Mouse (Mus musculus): ENCODE data around the gene Ryk. TPM values are rescaled to one million over a fixed set of nuclear protein-coding genes. Genes with fewer than 3 reads are reported as not detected.

Ryk gene
- 10 to 100 TPM; 35.6 to 40.0 TPM for total RNA-seq (2021)
- long read RNA-seq, experiment 1, transcript Ryk-203 (15 exons, 2,505 nt): minor isoform, 14 of 32 reads
- long read RNA-seq, experiment 1, transcript Ryk-201 (15 exons, 2,852 nt): major isoform, 16 of 32 reads
- long read RNA-seq, experiment 1, partial matches to known transcripts: 0 of 32 reads
- long read RNA-seq, experiment 1, other reads (novel, unspliced or antisense): 1 of 32 reads
- long read RNA-seq, experiment 2, transcript Ryk-203 (15 exons, 2,505 nt): major isoform, 7 of 15 reads
- long read RNA-seq, experiment 2, transcript Ryk-201 (15 exons, 2,852 nt): minor isoform, 5 of 15 reads
- long read RNA-seq, experiment 2, partial matches to known transcripts: 2 of 15 reads
- long read RNA-seq, experiment 2, other reads (novel, unspliced or antisense): 1 of 15 reads

DNA sequence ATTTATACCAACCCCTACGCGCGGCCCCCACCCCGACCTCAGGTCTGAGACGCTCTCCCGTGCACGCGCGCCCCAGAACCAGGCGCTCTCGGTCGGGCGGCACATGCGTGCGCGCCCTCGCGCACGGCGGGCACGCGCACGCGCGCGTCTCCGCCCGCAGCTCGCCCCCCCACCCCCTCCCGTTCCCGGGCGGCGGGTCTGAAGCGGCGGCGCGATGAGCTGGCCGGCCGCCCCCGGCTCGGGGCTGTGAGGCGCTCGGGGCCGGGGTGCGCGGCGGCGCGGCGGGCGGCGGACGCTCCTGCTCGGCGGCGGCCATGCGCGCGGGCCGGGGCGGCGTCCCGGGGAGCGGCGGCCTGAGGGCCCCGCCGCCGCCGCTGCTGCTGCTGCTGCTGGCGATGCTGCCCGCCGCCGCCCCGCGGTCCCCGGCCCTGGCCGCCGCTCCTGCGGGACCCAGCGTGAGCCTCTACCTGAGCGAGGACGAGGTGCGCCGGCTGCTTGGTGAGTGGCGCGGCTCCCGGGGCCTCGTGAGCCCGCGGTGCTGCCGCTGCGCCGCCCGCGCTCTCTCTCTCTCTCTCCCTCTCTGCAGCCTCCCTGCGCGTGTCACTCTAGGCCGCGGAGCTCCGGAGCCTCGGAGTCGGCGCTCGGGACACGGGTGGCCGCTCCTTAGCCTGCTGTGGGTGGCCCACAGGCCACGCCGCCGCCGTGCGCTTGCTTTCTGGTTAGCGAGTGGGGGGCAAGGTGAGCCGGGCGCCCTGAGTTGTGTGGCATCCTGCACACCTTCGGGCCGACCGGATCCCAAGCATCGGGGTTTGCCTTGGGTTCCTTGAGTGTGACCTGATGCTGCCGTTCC, at the start of gene Ryk:
Ryk (plus strand) TSS at position 176 of the 850 bp plus-strand sequence.
- DNase-seq: peak; percentile 83 to 85

DNA sequence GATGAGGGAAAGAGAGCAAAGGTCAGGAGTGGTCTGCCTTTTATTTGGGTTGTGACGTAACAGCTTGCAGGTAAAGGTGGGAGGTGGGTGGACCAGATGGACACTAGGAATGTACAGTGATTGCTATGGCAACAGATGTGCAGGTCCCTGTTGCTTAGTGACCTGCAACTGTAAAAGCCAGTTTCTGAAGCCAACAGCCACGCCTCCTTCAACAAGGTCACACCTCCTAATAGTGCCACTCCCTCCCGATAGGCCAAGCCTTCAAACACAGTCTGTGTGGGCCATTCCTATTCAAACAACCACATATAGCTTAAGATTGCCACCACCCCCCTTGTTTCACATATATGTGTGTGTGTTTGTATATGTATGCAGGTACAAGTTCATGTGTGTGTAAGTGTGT, 45.2 kb upstream of the Ryk start:
- DNase-seq: no peak

DNA sequence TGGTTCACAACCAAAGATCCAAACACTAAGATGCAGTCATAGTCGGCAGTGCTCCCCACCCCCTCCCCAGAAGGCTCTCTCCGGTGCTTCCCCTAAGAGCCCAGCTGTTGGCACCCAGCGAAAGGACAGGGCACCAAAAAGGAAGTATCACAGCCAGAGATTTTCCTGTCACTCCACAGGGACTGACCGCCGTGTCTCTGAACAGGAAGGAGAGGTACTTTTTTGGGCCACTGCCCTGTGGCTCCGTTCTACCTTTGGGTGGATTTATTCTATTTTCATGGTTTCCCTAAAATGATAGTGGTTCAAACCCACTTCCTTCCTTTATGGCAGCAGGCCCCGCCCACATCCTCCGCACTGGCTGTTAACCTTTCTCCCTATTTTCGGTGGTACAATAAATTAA, 42.9 kb upstream of the Ryk start:
- DNase-seq: no peak

DNA sequence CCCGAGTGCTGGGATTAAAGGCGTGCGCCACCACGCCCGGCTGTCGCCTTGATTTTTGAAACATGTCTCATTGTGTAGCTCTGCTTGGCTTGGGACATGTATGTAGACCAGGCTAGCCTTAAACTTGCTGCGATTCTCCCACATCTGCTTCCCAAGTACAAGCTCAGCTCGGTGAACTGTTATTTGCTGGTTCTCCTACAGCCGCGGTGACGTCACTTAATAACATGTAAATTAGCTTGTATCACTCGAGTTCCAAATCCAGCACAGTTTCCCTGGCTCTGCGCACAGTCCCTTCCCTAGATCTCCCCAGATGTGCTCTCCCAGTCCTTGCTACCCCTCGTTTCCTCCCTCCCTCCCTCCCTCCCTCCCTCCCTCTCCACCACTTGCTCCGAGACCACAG, 41.9 kb upstream of the Ryk start:
- DNase-seq: no peak

DNA sequence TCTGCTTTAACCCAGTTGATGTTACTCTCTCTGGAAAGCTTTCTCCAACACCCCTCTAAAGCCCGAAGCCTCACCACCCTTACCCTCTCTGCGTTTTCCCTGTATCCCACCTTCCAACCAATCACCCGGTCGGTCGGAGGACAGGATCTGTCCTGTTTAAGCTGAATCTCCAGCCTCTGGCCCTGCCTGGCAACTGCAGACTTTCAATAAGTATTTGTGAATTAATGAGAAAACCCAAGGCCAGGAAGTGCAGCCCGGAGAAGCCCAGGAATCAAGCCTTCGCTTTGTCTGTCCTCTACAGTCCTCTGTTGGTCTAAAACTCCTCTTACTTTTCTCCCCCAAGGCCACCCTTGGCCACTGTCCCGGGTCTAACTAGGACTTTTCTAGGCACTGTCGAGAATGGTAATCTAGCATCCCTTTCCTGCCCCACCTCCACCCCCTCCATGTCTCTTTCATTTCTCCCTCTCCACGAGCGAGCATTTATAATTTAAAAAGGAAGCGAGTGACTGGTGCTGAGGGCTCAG, 41.4 kb upstream of the Ryk start:
- DNase-seq: no peak

DNA sequence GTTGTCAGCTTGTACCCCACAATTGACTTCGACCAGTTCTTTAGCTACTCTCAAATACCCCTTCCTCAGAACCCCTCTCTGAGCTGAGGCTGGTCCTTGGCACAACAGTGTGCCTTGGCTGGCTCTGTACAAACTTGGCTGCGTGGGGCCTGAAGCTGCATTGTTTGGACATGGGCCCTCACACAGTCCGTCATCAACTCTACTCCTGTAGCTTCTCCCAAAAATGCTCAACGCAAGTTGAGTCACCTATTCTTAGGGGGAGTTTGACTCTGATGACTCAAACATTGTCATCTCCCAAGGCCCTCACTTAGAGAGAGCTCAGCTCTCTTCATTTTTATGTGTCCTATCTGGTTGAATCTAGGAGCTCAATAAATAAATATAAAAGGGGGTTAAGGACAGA, 36.3 kb upstream of the Ryk start:
- DNase-seq: no peak

DNA sequence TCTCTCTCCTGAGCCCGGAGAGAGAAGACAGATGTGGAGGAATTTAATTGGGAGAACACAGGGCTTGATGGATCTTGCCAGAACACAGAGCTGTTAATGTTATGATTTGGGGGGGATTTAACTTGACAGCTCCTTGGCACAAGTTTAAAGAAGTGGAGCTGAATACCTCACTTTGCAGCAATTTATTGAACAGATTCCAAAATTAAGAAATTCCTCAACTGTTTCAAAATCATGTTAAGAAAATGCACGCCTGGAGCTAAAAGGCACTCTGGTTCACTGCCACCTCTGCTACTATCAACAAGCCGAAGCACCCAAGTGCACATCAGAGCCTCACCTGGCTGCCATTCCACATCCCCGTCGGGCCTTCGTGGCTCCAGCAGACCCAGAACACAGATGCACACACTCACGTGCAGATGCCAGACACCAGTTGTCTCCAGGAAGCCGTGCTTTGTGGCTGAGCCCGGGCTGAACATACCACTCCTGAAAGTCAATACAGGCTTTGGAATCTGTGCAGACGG, 28.6 kb upstream of the Ryk start:
- DNase-seq: peak in 1 of 2 experiments; percentile 22

DNA sequence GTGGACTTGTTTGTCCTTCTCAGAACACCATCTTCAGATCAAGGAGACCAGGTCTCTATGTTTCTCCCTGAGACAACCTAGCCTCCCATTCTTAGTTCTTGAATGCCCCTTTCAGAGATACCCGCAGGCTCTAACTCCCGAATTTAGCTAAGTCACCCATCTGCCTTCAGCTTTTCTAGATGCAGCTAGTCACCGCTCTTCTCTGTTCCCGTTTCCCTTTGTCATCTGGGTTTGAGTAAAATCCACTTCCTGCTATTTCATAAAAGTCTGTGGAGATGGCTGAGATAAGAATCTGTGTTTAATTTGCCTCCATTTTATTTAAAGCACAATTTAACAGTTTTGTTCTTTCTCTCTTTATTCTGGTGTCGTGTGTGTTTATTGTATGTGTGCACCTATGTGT, 23.5 kb upstream of the Ryk start:
- DNase-seq: no peak

DNA sequence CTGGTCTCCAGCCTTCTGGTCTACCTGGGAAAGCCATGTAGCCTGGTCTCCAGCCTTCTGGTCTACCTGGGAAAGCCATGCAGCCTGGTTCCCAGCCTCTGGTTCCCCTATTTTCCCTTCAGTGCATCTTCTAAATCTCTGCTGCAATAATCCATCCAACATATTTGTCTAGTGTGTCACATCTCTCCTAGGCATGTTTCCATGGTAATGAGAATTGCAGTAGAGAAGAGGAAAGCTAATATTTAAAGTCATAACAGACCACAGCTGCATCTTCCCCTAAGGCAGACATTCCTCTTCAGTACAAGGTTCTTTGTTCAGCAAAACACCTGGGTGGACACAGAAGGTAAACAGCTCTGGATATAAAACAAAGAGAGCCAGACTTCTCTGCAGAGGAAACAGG, 16.5 kb upstream of the Ryk start:
- no peak for DNase-seq

DNA sequence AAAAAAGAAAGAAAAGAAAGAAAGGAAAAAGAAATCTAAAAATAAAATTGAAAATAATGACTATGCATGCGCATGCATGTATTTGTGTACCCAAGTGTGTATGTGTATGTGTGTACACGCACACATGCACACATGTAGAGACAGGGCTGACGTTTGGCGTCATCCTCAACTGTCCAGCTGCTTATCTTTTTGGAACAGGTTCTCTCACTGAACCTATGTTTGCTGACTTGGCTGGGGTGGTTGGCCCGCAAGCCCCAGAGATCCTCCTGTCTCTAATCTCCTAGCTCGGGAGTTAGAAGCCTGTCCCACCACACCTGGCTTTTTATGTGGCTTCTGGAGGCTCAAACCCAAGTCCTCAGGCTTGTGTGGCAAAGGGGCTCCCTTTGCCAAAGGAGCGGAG, 6.1 kb upstream of the Ryk start:
- no peak for DNase-seq

DNA sequence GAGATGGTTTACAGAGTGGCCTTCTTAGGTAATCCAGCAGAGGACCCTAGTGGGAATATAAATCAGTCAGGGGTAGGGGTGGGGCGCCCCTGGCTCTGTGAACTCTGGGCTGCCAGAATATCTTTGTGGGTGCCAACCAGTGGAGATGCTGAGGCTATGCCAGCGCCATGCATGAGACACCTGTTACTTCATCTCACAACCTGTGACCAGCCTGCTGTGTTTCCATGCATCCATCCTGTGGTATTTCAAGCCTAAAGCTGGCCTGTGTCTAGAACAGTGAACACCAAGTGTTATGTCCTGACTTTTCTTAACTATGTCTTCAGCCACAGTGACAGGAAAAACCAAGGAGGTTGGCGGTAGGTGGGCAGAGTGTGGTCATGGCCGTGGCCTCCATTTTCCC, 3.2 kb upstream of the Ryk start:
- no peak for DNase-seq

DNA sequence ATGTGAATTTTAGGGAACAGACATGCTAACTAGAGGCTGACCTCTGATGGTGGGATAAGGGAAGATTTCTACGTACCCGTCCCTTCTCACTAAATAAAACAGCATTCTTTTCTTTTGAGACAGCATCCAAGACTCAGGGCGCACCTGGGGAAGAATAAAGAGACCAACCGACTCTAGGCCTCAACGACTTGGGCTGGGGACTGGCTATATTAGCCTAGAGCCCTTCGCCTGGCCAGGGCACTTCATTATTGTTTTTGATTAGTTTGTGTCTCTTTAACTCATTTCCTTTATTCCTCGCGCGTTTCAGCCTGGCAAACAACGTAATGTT, 339 bp upstream of the Ryk start:
- DNase-seq: no peak

DNA sequence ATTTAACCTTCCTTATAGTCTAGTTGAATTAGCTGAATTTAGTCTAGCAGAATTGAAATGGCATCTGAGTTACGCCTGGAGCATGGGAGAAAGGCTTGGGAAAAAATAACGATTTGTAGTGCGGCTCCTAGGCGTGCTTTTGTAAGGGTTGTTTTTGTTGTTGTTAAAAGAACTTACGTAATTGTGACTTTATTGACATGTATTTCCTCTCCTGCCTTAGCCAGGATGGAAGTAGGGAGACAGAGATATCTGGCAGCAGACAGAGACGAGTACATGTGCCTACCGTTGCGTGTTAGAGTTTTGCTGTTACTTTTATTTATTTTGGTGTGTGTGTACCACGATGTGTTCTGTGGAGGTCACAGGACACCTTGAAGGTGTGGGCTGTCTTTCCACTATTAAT, 1.6 kb downstream of the Ryk start:
- DNase-seq: no peak

DNA sequence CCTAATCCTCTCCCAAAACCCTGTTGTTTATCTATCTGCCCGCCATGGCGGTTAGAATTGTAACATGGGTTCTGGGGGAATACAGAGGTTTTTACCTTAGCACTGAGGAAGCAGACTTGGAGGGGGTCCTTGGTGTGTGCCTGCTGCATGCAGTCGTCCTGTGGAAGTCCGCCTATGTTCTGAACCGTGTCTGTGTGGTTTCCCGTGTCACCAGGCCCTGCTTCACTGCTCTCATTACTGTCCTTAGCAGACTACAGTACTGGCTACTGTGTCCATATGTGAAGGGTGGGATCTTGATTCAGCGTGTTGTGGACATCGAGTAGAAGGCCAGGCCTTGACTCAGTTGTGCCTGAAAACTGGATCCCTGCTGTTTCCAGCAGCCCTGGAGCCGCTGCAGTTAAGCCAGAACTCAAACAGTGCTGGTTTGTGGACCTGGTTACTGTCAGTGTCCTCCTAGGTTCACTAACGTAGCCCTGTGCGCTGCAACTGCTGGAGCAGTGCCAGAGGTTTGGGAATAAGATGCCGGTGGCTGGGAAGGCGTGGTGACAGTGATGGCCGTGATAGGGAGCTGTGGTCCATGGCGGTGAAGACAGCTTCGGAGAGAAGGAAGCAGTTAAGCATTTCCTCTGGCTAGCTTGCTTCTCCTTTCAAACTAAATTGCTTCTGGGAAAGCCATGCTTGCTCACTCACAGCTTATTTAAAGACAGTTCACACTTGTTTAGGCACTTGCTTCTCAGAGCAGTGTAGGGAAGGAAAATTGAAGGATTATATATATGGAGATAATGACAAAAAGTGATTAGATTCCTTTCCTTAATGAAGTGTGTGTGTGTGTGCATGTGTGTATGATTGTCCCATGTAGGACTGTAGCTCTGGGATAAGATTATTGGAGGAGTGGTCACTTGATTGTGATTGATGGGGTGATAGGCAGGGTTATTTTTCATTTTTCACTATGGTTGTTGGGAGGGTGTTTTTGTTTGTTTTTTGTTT, 6.4 kb downstream of the Ryk start:
- DNase-seq: peak; percentile 44 to 67

DNA sequence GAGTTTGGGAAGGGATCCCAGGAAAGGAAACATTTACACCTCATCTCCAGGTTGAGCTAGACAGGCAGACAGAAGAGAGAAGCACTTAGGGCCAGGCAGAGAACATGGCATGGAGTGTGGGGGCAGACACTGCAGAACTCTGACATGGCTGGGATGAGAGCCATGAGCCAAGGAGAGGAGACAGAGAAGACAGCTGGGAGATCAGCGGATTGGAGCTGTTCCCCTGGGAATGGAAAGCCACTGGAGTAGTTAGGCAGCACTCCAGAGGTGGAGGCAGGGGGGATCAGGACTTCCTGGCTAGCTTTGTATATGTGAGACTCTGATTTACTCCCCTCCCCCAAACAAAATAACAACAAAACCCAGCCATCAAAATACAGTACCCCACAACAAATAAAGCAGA, 7.1 kb downstream of the Ryk start:
- peak; percentile 51 to 59 for DNase-seq

DNA sequence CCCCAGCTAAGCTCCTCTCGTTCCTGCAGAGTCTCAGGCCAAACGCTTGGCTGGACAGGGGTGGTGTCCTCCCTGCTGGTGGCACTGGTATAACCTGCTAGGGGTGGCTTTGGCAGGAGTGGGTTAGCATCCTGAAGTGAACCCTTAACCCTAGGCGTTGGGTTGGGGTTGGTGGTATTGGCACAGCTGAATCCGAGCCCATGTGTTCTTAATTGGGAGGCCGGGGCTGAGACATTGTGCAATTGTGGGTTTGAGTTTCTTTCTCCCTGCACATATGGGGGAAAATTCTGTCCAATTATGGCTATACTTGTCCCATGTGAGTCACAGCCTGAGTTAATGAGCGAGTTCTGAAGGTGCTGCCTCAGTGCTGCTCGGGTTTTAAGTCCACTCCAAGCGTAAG, 7.8 kb downstream of the Ryk start:
- DNase-seq: peak in 1 of 2 experiments; percentile 20

DNA sequence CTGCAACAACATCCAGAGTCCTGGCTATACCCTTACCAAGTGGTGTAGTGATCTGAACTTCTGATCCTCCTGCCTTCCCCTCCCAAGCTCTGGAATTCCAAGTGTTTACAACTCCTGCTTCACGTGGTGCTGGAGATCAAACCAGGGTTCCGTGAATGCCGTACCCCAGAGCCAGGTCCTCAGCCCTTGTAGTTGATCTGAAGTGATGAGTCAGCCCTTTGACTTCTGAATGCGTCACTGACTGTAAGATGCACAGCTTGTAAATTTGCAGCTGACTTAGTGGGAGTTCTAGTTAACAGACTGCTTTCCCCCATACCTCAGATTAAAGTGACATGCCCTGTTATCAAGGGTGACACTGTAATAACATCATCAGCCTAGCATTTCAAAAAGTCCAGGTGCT, 8.9 kb downstream of the Ryk start:
- DNase-seq: no peak

DNA sequence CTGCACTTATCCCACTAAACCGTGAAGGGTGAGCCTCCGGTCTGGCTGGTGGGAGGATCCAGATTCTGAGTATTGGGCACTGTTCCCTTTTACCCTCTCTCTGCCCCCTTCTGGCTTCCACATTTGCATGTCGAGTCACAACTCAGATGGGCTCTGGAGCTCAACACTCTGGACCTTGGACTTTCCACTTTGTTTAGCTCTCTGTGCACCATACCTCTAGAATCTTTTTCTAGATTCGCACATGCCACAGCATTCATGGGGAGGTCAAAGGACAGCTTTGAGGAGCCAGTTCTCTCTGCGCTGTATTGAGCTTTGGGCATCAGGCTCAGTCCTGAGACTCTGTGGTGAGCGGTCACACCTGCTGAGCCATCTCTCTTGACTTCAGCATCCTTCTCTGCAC, 11.1 kb downstream of the Ryk start:
- no peak for DNase-seq

DNA sequence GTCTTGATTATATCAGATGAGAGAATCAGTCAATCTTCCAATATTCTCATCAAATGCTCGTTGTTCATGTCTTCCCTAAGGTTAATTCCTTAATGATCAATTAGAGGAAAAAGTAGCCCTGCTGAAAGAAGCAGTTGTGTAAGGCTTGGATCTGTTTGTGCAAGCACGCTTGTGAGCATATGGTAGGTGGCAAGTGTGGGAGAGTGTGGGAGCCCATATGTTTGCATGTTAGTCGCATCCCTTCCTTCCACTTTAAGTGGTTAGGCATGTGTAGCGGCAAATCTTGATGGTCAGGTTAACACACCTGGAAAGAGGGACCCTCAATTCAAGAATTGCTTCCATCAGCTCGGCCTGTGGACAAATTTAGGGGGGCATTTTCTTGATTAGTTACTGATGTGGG, 11.6 kb downstream of the Ryk start:
- DNase-seq: no peak

DNA sequence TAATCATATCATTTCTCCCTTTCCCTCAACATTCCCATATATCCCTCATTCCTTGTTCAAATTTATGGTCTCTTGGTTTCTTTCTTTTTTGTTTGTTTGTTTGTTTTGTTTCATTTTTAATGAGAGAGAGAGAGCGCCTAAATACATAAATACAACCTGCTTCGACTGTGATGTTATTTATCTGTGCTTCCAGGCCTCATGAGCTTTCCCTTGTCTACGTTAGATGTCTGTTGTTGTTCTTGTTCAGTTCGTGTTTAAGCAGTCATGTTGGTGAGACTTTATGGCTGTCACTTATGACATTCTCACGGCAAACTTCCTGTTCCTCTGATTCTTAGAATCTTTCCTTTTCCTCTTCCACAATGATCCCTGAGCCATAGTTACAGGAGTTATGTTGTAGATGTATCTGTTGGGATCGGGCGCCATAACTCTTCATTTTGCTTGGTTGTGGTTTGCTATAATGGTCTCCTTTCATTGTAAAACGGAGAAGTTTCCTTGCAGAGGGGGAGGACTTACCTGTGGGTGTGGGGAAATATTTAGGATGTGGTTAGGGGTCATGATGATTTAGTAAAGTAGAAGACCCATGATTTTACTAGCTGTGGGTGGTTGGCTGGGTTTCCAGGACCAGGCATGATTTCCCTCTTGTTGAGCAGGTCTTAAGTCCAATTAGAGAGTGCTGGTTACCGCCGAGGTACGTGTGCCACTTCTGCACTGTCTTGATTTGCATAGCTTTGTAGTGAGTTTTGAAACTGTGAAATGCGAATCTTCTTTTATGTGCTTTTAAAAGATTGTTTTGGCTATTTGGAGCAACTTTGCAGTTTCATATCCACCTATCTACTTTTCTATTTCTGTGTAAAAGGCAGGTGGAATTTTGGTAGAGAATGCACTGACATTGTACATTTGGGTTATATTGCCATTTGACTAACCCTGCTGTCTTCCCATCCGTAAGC, 17.6 kb downstream of the Ryk start:
- no peak for DNase-seq

DNA sequence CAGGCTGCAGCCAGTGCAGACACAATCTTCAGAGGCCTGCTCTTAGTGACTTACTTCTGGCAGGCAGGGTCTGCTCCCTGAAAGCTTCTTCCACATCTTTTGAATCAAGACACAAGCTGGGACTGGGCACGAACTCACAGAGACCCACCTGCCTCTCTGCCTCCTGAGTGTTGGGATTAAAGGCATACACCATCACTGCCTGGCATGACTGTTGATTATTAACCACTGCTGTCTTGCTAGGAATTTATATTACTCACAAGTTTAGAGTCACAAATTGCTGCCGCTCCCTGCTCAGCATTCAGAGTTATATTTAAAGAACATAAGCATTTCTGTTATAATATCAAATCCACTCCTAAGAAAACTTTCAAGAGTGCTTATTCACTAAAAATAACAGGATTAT, 23.1 kb downstream of the Ryk start:
- no peak for DNase-seq
